Mouse (Mus musculus) heart, embryonic 13.5 days (tissue): ENCODE results near the gene Zfp51. TPM values are rescaled to one million over a fixed set of nuclear protein-coding genes. Genes with fewer than 3 reads are reported as not detected.
"Not testable (repeated sequence)": the region's sequence is repeated elsewhere in the genome, so short reads cannot be mapped to it uniquely, and the experiment has no call there.

ENCODE experiments used
- ATAC-seq: fragments of 200-750 bp; cut with Nextera tagmentation; 2 replicates; pipeline ENCODE4 v1.8.0; 2017; ENCODE audit warnings: moderate TSS enrichment; ENCODE audit not compliant: insufficient number of reproducible peaks, low FRiP score, low TSS enrichment; ENCODE audit errors: extremely low read depth
- H3K27ac ChIP-seq: fragments of 300-500 bp; sonication (generic); replicated peaks from 2 replicates; pipeline ENCODE4 v1.5.1; 2015; ENCODE audit warnings: moderate library complexity, mild to moderate bottlenecking, inconsistent platforms
- H3K27me3 ChIP-seq: fragments of 300-500 bp; sonication (generic); replicated peaks from 2 replicates; pipeline ENCODE4 v1.6.1; 2015; ENCODE audit warnings: mild to moderate bottlenecking, inconsistent platforms
- H3K36me3 ChIP-seq: fragments of 300-500 bp; sonication (generic); 2 replicates; pipeline ENCODE4 v1.6.1; 2015; ENCODE audit warnings: mild to moderate bottlenecking, inconsistent platforms
- H3K4me1 ChIP-seq: fragments of 300-500 bp; sonication (generic); 2 replicates; pipeline ENCODE4 v1.6.1; 2015; ENCODE audit warnings: inconsistent platforms
- H3K4me2 ChIP-seq: fragments of 300-500 bp; sonication (generic); 2 replicates; pipeline ENCODE4 v1.6.1; 2015; ENCODE audit warnings: inconsistent platforms, mild to moderate bottlenecking, moderate library complexity
- H3K4me3 ChIP-seq: fragments of 300-500 bp; sonication (generic); 2 replicates; pipeline ENCODE4 v1.5.1; 2015; ENCODE audit warnings: moderate library complexity, mild to moderate bottlenecking, inconsistent platforms
- H3K9ac ChIP-seq: fragments of 300-500 bp; sonication (generic); 2 replicates; pipeline ENCODE4 v1.6.1; 2015; ENCODE audit warnings: inconsistent platforms, mild to moderate bottlenecking, moderate library complexity
- H3K9me3 ChIP-seq: fragments of 300-500 bp; sonication (generic); 2 replicates; pipeline ENCODE4 v1.6.1; 2016; ENCODE audit warnings: inconsistent platforms
- WGBS: fragments of 180-500 bp; shearing (Covaris S2); methylation state at CpG from one replicate; pipeline ENCODE4 v1.1.7; 2015; ENCODE audit warnings: mixed read lengths; 5-methylcytosine and 5-hydroxymethylcytosine counted together
- polyA plus RNA-seq: library from polyadenylated mRNA; unstranded; fragments of >200 nt; fragmentation: Nextera tagmentation; extraction: Ambion mirVana; gene quantifications from 2 replicates; pipeline ENCODE4 v1.2.1, GENCODE M21; 2015

The Zfp51 gene
- polyA plus RNA-seq, 1 experiment from 2014 or later, result 10.1 TPM

DNA sequence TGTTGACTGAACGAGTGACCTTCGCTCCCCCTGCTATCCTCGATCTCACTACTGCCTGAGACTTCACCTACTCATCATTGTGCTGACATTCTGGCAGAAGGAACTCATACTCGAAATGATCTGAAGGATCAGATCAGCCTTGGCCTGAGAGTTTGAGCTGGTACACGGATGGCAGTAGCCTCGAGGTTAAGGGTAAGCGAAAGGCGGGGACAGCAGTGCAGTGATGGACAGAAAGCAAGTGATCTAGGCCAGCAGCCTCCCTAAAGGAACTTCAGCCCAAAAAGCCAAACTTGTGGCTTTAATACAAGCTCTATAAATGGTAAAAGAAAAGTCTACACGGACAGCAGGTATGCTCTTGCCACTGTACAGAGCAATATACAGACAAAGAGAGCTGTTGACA, 26.2 kb downstream of the Zfp51 start:
- not testable (repeated sequence) for ATAC-seq, H3K9me3 ChIP-seq
- 84% methylated on average over 4 of the region's 9 CpGs for WGBS

DNA sequence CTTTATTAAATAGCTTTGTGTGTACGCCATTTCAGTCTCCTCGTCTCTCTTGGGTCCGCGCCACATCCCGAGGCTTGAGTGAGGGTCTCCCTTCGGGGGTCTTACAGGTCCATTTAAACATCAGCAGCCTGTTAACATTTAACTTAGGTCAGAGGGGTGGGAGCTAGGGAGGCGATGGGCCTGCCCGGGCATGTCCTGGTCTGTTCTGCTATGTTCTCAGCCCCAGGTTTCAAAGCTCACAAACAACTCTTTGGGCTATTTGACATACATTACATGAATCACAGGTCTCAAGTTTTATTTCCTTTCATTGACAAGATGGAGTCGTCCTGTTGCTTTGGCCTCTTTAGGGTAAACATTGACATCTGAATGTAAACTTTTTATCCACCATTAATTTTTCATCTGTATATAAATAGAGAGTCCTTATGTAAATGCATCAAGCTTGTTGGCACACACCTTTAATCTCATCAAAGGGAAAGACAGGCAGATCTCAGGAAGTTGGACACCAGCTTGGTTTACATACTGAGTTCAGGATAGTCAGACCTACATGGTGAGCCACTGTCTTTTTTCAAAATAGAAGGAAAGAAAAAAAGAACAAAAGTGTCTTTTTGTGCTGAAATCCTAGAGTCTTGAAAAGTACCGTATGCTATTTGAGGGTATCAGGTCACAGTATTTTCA, 28.1 kb downstream of the Zfp51 start:
- ATAC-seq, H3K4me1 ChIP-seq, H3K27ac ChIP-seq, H3K4me3 ChIP-seq, H3K27me3 ChIP-seq, H3K36me3 ChIP-seq, H3K9me3 ChIP-seq, H3K4me2 ChIP-seq, H3K9ac ChIP-seq: not testable (repeated sequence)
- 90% methylated on average over 10 of the region's 10 CpGs for WGBS

More for the DNA sequence above, 26.2 kb downstream of the Zfp51 start:
- not testable (repeated sequence) for H3K4me3 ChIP-seq, H3K4me2 ChIP-seq, H3K27ac ChIP-seq, H3K9ac ChIP-seq, H3K27me3 ChIP-seq, H3K36me3 ChIP-seq
- H3K4me1 ChIP-seq, result peaks cover 14% of the 10 kb centered on the region

DNA sequence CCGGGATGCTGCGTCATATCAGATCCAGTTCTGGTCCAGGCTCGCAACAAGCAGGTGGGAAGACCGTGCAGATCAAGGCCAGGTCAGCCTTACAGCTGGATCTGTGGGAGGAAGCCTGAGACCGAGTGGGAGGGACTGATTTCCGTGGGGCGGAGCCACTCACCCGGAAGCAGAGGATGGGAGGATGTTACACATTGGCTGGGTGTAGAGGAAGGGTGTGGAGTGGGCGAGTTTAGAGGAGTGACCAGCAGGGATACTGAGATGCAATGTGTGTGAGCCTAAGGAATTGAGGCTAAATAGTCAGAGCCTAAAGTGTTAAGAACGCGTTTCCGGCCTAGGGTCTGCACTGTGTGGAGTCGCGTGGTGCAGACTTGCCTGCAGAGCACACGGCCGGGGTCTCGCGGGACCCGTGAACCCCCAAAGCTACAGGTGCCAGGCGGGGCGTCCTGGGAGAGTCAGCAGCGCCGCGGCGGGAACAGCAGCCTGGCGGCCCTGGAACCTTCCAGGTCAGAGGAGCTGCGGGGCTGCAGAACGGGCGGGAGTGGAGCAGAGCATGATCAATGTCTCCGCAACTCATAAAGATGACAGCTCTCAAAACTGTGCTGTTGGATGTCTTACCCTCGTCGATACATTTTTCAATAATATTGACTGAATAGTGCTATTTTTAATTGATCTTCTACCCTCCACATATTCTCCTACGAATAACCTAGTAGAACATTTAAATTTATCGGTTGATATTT, 38.8 kb downstream of the Zfp51 start, which contains the start of gene Zfp53:
TSS of gene Zfp53 (plus strand) at position 239 of the 740 bp plus-strand sequence.
- peak within 1 kb of the TSS; percentile 75 for H3K27ac ChIP-seq
- H3K9me3 ChIP-seq, result no peaks in the 10 kb centered on the region
- no peaks in the 10 kb centered on the region for H3K27me3 ChIP-seq
- WGBS, result under 1% methylated on average over 34 of the region's 34 CpGs
- peak within 1 kb of the TSS; percentile 82 for H3K4me3 ChIP-seq
- H3K36me3 ChIP-seq, result peaks cover 11% of the 10 kb centered on the region
- H3K9ac ChIP-seq, result peak within 1 kb of the TSS; percentile 86
- H3K4me2 ChIP-seq, result peak within 1 kb of the TSS; percentile 78
- peaks cover 10% of the 10 kb centered on the region for H3K4me1 ChIP-seq
- peak; percentile 93 for ATAC-seq

DNA sequence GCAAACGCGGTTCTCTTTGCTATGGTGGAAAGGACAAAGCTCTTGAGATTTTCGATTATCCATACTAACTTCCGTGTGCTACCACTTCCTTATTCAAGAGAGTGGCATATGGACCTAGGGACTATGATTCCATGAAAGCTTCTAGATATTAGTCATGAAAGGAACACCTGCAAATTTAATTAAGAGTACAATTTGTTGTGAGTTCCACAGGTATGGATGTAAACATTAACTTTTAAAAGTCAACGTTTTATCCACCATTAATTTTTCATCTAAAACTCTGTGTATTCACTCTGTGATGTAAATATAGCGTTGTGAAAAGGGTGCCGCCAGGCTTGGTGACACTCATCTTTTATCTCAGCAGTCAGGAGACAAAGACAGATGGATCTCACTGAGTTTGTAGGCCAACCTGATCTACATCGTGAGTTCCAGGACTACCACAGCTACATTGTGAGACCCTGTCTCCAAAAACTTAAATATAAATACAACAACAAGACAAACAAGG, 39.4 kb downstream of the Zfp51 start:
- H3K27ac ChIP-seq, result 0 out of 2 replicates have a peak overlapping the region, but pooled peaks have one; percentile 75
- H3K4me3 ChIP-seq, result peak overlapping the region; percentile 82
- no peak for ATAC-seq

DNA sequence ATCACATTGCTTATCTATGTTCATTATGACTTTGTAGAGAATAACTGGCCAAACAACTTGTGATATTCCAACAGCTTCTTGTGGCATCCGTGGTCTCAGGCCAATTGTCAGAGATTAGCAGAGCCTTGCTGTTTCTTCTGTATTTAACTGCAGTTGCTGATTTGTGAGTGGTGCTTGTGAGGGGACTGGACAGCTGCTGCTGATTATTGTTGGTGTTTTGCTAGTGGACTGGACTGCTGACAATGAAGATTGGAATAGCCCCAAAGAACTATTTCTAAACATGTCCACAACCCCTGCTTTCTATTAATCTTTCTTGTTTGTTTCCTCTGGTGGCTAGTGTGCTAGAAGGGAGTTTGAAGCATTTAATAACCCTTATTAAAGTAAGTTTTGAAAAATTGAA, 51.2 kb downstream of the Zfp51 start:
- Histone ChIP-seq H3K27me3 (no peaks in the 10 kb centered on the region), H3K9ac (no peak overlapping the region), H3K9me3 (0 out of 2 replicates have a peak, but pooled peaks cover 2% of the 10 kb centered on the region)

More for the DNA sequence above, 39.4 kb downstream of the Zfp51 start:
- Histone ChIP-seq H3K4me2 (peak overlapping the region; percentile 78), H3K4me1 (peaks cover 10% of the 10 kb centered on the region), H3K27me3 (no peaks in the 10 kb centered on the region), H3K36me3 (peaks cover 11% of the 10 kb centered on the region), H3K9ac (peak overlapping the region; percentile 86), H3K9me3 (no peaks in the 10 kb centered on the region)
- WGBS, result 7% methylated on average over 8 of the region's 8 CpGs

DNA sequence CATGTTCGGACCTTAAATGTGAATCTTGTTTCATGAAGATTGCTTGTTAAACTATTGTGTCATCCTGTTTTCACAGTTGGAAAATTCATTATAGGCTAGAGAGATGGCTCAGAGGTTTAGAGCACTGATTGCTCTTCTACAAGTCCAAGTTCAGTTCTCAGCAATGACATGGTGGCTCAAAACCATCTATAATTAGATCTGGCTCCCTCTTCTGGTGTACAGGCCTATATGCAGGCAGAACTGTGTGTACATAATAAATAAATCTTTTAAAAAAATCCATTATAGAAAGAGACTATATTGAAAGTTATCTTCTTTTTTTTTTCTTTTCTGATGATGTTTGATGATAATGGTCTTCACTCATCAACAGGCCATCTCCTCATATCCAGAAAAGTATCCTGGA, 54.4 kb downstream of the Zfp51 start:
- Histone ChIP-seq H3K27ac (no peak overlapping the region), H3K9ac (no peak overlapping the region), H3K4me2 (no peak overlapping the region), H3K36me3 (peaks cover 38% of the 10 kb centered on the region), H3K4me1 (no peaks in the 10 kb centered on the region), H3K9me3 (no peaks in the 10 kb centered on the region), H3K27me3 (no peaks in the 10 kb centered on the region), H3K4me3 (no peak overlapping the region)
- ATAC-seq, result no peak
- WGBS, result 88% methylated on average over 1 of the region's 1 CpGs

More for the DNA sequence above, 51.2 kb downstream of the Zfp51 start:
- Histone ChIP-seq H3K36me3 (peaks cover 30% of the 10 kb centered on the region), H3K27ac (no peak overlapping the region), H3K4me2 (no peak overlapping the region), H3K4me3 (no peak overlapping the region), H3K4me1 (no peaks in the 10 kb centered on the region)
- ATAC-seq, result no peak
- WGBS, result 68% methylated on average over 1 of the region's 1 CpGs

DNA sequence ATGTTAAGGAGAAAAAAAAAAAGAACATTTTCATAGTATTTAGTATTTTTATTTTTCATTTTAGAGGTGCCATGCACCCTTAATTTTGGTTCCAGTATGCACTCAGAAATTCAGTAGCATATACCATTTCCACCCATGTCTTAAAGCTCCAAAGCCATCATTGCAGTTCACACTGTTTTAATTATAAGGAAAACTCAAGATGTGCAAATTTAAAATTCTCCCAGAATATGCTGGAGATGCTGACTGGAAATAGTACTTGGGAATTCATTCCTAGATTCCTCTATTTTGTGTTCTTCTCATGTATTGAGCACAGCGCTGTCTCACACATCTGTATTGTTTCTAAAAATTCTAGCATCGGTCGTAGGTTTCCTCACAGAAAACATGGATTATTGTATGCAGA, 56.1 kb downstream of the Zfp51 start:
- Histone ChIP-seq H3K27me3 (no peaks in the 10 kb centered on the region), H3K27ac (no peak overlapping the region), H3K4me2 (no peak overlapping the region), H3K9ac (no peak overlapping the region), H3K4me1 (no peaks in the 10 kb centered on the region), H3K9me3 (no peaks in the 10 kb centered on the region), H3K36me3 (peaks cover 41% of the 10 kb centered on the region), H3K4me3 (no peak overlapping the region)
- 92% methylated on average over 3 of the region's 3 CpGs for WGBS
- no peak for ATAC-seq

DNA sequence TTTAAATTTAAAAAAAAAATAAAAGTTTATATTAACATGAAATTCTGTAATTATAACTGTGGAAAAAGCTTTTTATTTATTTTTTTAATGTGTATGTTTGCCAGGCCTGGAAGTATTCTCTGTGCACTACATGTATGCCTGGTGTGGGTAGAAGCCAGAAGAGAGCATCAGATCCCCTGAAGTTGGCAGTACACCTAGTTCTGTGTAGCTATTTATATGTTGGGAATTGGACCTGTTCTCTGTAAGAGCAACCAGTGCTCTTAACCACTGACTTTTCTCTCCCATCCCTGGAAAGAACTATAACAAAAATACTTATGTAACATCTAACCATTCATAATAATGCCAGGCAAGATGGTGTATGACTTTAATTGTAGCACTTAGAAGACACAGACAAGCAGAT, 59.6 kb downstream of the Zfp51 start:
- Histone ChIP-seq H3K4me3 (no peak overlapping the region), H3K4me2 (no peak overlapping the region), H3K9ac (no peak overlapping the region), H3K4me1 (no peaks in the 10 kb centered on the region), H3K9me3 (no peaks in the 10 kb centered on the region), H3K27ac (no peak overlapping the region), H3K27me3 (no peaks in the 10 kb centered on the region), H3K36me3 (peaks cover 42% of the 10 kb centered on the region)
- ATAC-seq, result no peak

Other genes with a start within 250 kb of the Zfp51 start
- gene Vmn1r234, start 224.3 kb upstream of the Zfp51 start, polyA plus RNA-seq, result not detected in 2 replicates
- gene Vmn1r235, start 194.0 kb upstream of the Zfp51 start, polyA plus RNA-seq, result not detected in 2 replicates
- not detected in 2 replicates for gene Vmn1r236, start 167.4 kb upstream of the Zfp51 start, polyA plus RNA-seq
- not detected in 2 replicates for gene Vmn1r237, start 138.5 kb upstream of the Zfp51 start, polyA plus RNA-seq
- 1.8 TPM in 2 replicates for gene Zfp677, start 66.6 kb upstream of the Zfp51 start, polyA plus RNA-seq
- 3.1 and 3.4 TPM in 2 replicates for gene Zfp54, start 27.1 kb upstream of the Zfp51 start, polyA plus RNA-seq
- 5.7 and 6.2 TPM in 2 replicates for gene Zfp53, start 38.6 kb downstream of the Zfp51 start, polyA plus RNA-seq
- gene Zfp52, start 85.2 kb downstream of the Zfp51 start, polyA plus RNA-seq, result 2.7 and 3.3 TPM in 2 replicates
- gene Zfp948, start 116.6 kb downstream of the Zfp51 start, polyA plus RNA-seq, result 11.9 and 13.0 TPM in 2 replicates
- 2.2 and 2.7 TPM in 2 replicates for gene Zfp983, start 200.2 kb downstream of the Zfp51 start, polyA plus RNA-seq
- 2.3 and 4.2 TPM in 2 replicates for gene Gm10226, start 241.5 kb downstream of the Zfp51 start, polyA plus RNA-seq